Mouse (Mus musculus) right cerebral cortex, adult 2 months (tissue): Measurements from ENCODE around the gene Polr2h.
A peak's percentile ranks its signal among the peaks of the same experiment; 100 is the strongest.

Experiments used
- DNase-seq, 2 experiments: peaks; one replicate each; pipeline ENCODE4 v3.0.0; 2021 to 2022; ENCODE audit warnings: low spot score in 2 of 2

Polr2h gene

GRCm38 (mm10) chr16:20701729-20702521 lies 15.5 kb upstream of the Polr2h start:
- DNase-seq: no peak

- DNase-seq: peak; percentile 65 to 67
Observed at GRCm38 (mm10) chr16:20702522-20702893, 15.0 kb upstream of the Polr2h start.

GRCm38 (mm10) chr16:20703071-20703470 lies 14.4 kb upstream of the Polr2h start:
- no peak for DNase-seq

GRCm38 (mm10) chr16:20703699-20704400 lies 13.6 kb upstream of the Polr2h start:
- DNase-seq: no peak

GRCm38 (mm10) chr16:20705786-20706185 lies 11.7 kb upstream of the Polr2h start:
- no peak for DNase-seq

GRCm38 (mm10) chr16:20706407-20707055 lies 10.9 kb upstream of the Polr2h start:
- DNase-seq: peak in 1 of 2 experiments; percentile 28

GRCm38 (mm10) chr16:20708220-20708938 lies 9.1 kb upstream of the Polr2h start:
- no peak for DNase-seq

GRCm38 (mm10) chr16:20708939-20709734 lies 8.3 kb upstream of the Polr2h start:
- DNase-seq: peak; percentile 40 to 53

GRCm38 (mm10) chr16:20710370-20710769 lies 7.1 kb upstream of the Polr2h start:
- peak in 1 of 2 experiments; percentile 24 for DNase-seq

- no peak for DNase-seq
Observed at GRCm38 (mm10) chr16:20710810-20711209, 6.7 kb upstream of the Polr2h start.

GRCm38 (mm10) chr16:20712190-20712589 lies 5.3 kb upstream of the Polr2h start:
- DNase-seq: no peak

- no peak for DNase-seq
Observed at GRCm38 (mm10) chr16:20712889-20713288, 4.6 kb upstream of the Polr2h start.

GRCm38 (mm10) chr16:20714307-20715080 lies 3.0 kb upstream of the Polr2h start:
- DNase-seq: no peak

GRCm38 (mm10) chr16:20715161-20715560 lies 2.3 kb upstream of the Polr2h start:
- no peak for DNase-seq

- DNase-seq: peak; percentile 20 to 36
Observed at GRCm38 (mm10) chr16:20715566-20715965, 1.9 kb upstream of the Polr2h start.

- DNase-seq: peak; percentile 75 to 81
Observed at GRCm38 (mm10) chr16:20715976-20716840, 1.3 kb upstream of the Polr2h start.

- DNase-seq: peak; percentile 39 to 44
Observed at GRCm38 (mm10) chr16:20716841-20717180, 654 bp upstream of the Polr2h start.

GRCm38 (mm10) chr16:20717978-20718670 lies 659 bp downstream of the Polr2h start:
- DNase-seq: peak in 1 of 2 experiments; percentile 5

GRCm38 (mm10) chr16:20721808-20722207 lies 4.3 kb downstream of the Polr2h start:
- no peak for DNase-seq
